Mouse (Mus musculus): ENCODE results near the gene Slc25a19.

DNA sequence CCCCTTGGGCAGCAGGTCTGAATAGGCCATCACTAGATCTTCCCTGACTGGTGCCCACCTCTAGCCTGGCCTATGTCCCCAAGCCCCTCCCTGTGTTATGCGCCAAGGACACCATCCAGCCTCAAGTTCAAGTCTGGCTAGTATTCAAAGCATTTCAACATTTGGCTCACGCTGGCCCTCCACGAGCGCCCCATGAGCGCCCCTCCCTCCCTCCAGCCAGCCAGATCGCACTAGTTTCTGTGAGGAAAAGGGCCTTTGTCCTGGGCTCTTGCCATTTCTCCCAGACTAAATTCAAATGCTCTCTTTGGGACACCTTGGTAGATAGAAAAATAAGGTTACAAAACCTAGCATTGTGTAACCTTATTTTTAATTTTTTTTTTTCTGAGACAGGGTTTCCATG, 12.2 kb downstream of the Slc25a19 start:
- TF ChIP-seq CTCF (IDR thresholded peaks at IDR 0.05; ENCODE audit: insufficient read depth, low read length) (no peak), POLR2A (IDR thresholded peaks at IDR 0.05; ENCODE audit: borderline replicate concordance, extremely low read depth, low read depth, low read length) (no peak)
